8 mouse cellular contexts compared by ENCODE assay signal in genomic region chr2:113216746-113217461, GRCm38 (mm10). TPM values are rescaled to one million over a fixed set of nuclear protein-coding genes. Genes with fewer than 3 reads are reported as not detected.
DNase-seq lines count a peak whose midpoint lies in the region; ATAC-seq and TF ChIP-seq lines count a peak whose summit lies in the region.

TSS of gene Ryr3 (minus strand) at chr2:113217096.

- peak within 1 kb of the TSS; percentile 45 for H3K9ac ChIP-seq in embryonic facial prominence, embryonic 12.5 days

- no peaks in the 10 kb centered on the region for H3K79me2 ChIP-seq in myocyte (ENCODE audit: control insufficient read depth, insufficient read depth)

- no peaks in the 10 kb centered on the region for H3K36me3 ChIP-seq in embryonic facial prominence, embryonic 12.5 days
- no peaks in the 10 kb centered on the region for H3K36me3 ChIP-seq in myocyte (ENCODE audit: control insufficient read depth, insufficient read depth)

- peak within 1 kb of the TSS; percentile 57 for H3K4me3 ChIP-seq in embryonic facial prominence, embryonic 12.5 days
- H3K4me3 ChIP-seq in myocyte, result peak within 1 kb of the TSS; percentile 35

- H3K4me1 ChIP-seq in embryonic facial prominence, embryonic 12.5 days, result no peaks in the 10 kb centered on the region; the same call in 1 of the 2 replicates

- peak within 1 kb of the TSS; percentile 84 for H3ac ChIP-seq in myocyte (ENCODE audit: control insufficient read depth, insufficient read length)

- no peak within 1 kb of the TSS for H3K27ac ChIP-seq in embryonic facial prominence, embryonic 12.5 days

- H3K27me3 ChIP-seq in embryonic facial prominence, embryonic 12.5 days, result peaks cover 45% of the 10 kb centered on the region
- H3K27me3 ChIP-seq in myocyte (ENCODE audit: control insufficient read depth, insufficient read depth, insufficient read length), result no peaks in the 10 kb centered on the region

- no peaks in the 10 kb centered on the region for H3K9me3 ChIP-seq in embryonic facial prominence, embryonic 12.5 days

- intact Hi-C loops in left cerebral cortex, postnatal 36 days (cut with DNase I), result loop anchor here (10.0 kb wide), 2 partner anchors 162 to 202 kb away; no protein-coding TSS in a partner anchor

- TF ChIP-seq POLR2A in myocyte (IDR thresholded peaks at IDR 0.05; ENCODE audit: insufficient read length, low read depth), result peak; percentile 45

- peak; percentile 95 for ATAC-seq in embryonic facial prominence, embryonic 12.5 days (ENCODE audit: insufficient number of reproducible peaks, insufficient read depth, low FRiP score, low TSS enrichment)

- under 1% methylated on average over 64 of the region's 72 CpGs for WGBS in embryonic facial prominence, embryonic 12.5 days

- peak; percentile 45 for DNase-seq in ES-CJ7 (ENCODE audit: low read depth, low spot score)
- DNase-seq in R1 (ENCODE audit: low read depth, low spot score), result peak; percentile 67
- peak; percentile 50 for DNase-seq in heart, postnatal 4 days
- peak; percentile 74 to 82 for DNase-seq in left cerebral cortex, postnatal 36 days (ENCODE audit: low spot score in 2 of 2)
- DNase-seq in urinary bladder, postnatal 14 days (ENCODE audit: low spot score), result peak; percentile 36
- no peak for DNase-seq in MN1 (ENCODE audit: low spot score)

- peak within 1 kb of the TSS; percentile 89 for H3K4me2 ChIP-seq in embryonic facial prominence, embryonic 12.5 days (replicated peaks)
- peak within 1 kb of the TSS; percentile 83 for H3K4me2 ChIP-seq in myocyte (ENCODE audit: low read depth)

TF ChIP-seq in myocyte, 11 proteins besides CTCF, POLR2A, EP300 and RAD21:
- TF ChIP-seq MYOG (IDR thresholded peaks at IDR 0.05; ENCODE audit: control insufficient read depth in 1 of 3, insufficient read depth in 1 of 3, insufficient read length in 2 of 3, low read depth in 2 of 3) (peak in 1 of 3 experiments; percentile 25), CEBPB (IDR thresholded peaks at IDR 0.05; ENCODE audit: insufficient read depth, poor library complexity, severe bottlenecking) (no peak), MYOD1 (IDR thresholded peaks at IDR 0.05; ENCODE audit: control insufficient read depth in 1 of 3, insufficient read length in 2 of 3, low read depth in 2 of 3) (peak in 1 of 3 experiments; percentile 42), REST (IDR thresholded peaks at IDR 0.05; ENCODE audit: insufficient read depth, insufficient read length) (no peak), E2F4 (IDR thresholded peaks at IDR 0.05; ENCODE audit: insufficient read depth) (no peak), POLR2AphosphoS2 (IDR thresholded peaks at IDR 0.05; ENCODE audit: insufficient read length, low read depth) (peak; percentile 11), SRF (IDR thresholded peaks at IDR 0.05; ENCODE audit: control insufficient read depth, insufficient read length, low read depth) (peak; percentile 77)
TF ChIP-seq in myocyte: peak in this region for 4.

RNA-seq across cellular contexts. Expression of gene Ryr3, which starts in this region (rescaled TPM):
- 0.57 and 1.0 TPM in 2 replicates for polyA plus RNA-seq in embryonic facial prominence, embryonic 12.5 days (2016; fragmentation: Nextera tagmentation; extraction: Ambion mirVana)
- 1 to 10 TPM; 5.3 to 6.9 TPM for total RNA-seq in heart, postnatal 4 days (2021)
- total RNA-seq in left cerebral cortex, postnatal 36 days (2021), result 10 to 100 TPM; 23.0 to 39.3 TPM
- polyA plus RNA-seq in myocyte (2012; fragmentation: generic; extraction: Trizol), result 5.3 TPM
